Mouse (Mus musculus) heart, adult 2 months (tissue): ENCODE results near the gene Lrrc46.

ENCODE experiments used
- CTCF ChIP-seq: fragments of 200-600 bp; IDR thresholded peaks from 2 replicates; pipeline ENCODE4 v1.8.1; 2022; ENCODE audit warnings: antibody characterized with exemption, mild to moderate bottlenecking, moderate library complexity
- POLR2A ChIP-seq: fragments of 200-500 bp; IDR thresholded peaks from 2 replicates; pipeline ENCODE4 v1.6.1; 2011; ENCODE audit warnings: mild to moderate bottlenecking, low read depth, low read length, control low read depth; ENCODE audit not compliant: insufficient read depth

DNA sequence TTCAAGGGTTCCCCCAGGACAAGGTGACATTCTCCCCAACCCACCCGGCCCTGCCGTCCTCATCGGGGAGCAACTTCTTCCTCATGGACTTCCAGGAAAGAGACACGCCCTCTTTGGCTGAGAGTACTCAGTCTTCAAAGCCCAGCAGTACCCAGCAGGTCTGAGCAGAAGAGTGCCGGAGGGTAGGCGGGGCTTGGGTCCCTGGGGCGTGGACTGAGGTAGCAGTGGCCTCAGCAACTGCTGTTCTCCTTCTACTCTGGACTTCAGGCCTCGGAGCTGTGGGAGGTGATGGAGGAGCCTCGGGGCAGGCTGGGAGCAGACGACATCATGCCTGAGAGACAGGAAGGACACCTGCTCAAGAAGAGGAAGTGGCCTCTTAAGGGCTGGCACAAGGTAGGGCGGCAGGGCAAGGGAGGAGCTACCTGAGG is 11.0 kb upstream of the Lrrc46 start:
- no peak for TF ChIP-seq POLR2A
- TF ChIP-seq CTCF = no peak
